Mouse (Mus musculus) cerebellum, adult 9-10 months (tissue): Measurements from ENCODE around the gene Fyb2.
"Not testable (repeated sequence)": the region's sequence is repeated elsewhere in the genome, so short reads cannot be mapped to it uniquely, and the experiment has no call there.

Source experiments
- DNase-seq: peaks from one replicate; pipeline ENCODE4 v3.0.0; 2022

Fyb2 gene

DNA sequence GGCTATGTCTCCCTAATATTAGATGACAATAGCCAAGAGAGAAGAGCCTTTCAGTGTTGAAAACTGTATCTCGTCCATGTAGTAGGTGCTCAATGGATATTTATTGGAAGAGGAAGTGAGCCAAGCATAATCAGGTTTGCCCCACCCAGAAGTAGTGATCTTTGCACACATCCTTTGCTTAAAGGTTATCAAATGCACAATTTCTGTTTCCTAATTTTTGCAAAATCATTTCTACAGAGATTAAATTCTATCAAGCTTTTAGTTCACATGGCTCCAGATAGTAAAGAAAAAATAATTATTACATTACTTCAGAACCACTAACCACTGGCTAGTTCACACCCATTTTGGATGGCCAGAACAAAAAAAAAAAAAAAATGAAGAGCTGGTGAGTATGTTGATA is 28.6 kb downstream of the Fyb2 start:
- DNase-seq: no peak

DNA sequence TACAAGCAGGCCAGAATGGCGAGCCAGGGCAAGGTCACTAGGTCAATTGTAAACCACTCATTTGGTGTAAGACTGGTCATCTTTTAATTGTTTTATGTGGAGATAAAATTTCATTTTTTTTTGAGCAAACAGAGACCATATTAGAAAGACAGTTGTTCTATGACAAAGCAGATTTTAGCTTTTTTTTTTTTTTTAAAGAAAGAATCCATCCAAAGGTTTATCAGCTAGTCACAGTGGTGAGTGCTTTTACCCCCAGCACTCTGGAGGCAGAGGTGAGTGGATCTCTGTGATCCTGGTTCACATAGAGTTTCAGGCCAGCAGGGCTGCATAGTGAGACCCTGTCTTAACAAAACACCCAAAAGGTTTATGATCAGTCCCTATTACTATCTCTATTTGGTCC is 31.2 kb downstream of the Fyb2 start:
- no peak for DNase-seq

DNA sequence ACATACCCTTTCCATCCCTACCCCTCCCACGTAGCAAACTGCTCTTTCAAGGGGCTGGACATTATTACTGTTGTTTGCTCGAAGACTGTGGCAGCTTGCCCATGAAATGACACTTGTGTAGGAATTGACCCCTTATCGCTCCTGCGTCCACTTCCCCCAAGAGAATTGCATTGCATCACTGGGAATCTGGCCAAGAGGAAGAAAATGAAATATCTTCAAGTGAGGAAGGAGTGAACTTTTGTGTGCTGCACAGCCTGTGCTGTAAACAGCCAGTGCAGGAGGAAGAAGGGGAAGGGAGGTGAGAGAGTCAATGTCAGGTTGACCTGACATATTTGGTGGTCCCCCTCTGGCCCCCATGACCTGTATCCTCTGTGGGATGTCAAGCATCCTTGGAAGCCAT is 35.6 kb downstream of the Fyb2 start:
- no peak for DNase-seq

DNA sequence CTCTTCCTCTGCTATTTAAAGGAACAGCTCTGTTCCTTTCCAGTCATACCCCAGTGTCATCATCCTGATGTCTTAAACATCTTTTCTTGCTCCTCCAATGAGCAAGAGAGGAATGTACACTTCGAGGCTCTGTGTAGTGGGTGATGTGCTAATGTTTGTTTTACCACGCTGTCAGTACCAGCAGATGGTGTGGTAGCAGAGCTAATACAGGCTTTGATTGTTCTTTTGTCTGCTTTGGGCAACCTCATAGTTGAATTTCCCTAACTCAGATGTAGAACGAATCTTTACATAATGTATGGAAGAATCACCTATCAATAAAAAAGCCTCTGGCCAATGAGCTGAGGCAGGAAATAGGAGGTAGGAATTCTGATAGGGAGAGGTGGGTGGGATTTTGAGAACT is 36.0 kb downstream of the Fyb2 start:
- DNase-seq: no peak

DNA sequence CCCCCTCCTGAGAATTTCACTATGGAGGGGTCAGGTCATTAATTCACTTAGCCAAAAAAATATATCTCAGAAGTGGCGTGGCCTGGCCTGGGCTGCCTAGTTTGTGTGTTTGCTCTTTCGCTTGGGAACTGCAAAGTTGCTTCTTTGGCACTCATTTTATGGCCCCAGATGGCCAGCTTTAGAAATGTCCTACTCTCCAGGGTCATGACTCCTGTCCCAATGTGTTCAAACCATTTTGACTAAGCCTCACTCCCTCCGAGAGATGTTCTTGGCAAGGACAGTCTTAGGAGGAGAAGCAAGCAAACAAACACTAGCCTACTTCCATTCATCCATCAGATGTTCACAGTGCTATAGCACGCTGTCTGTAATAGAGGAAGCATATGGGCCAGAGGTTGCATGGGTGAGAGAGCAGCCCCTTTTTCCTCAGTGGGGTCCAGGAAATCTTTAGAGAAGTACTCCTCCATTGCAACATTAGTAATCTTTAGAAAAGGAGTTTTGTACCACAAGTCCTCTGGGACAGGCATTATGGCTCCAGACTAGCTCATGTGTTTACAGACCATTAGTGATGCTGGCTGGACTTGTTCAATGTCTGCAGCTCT is 38.1 kb downstream of the Fyb2 start:
- DNase-seq: no peak

DNA sequence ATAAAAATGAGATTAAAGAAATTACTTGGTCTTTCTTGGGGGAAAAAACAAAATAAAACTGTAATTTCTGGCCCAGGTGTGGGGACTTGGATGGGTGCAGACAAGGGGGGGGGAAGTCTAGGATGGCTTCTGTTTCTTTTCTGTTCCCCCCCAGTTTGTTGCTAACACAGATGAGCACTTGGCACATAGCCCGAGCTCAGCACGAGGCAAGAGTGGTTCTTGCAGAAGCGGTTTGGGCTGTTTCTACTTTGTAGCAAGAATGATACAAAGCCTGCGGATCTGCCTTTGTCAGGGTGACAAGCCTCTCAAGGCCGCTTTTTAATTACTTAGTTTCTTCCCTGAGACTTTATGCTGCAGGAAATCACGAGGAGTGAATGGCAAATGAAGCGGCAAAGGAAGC is 43.4 kb downstream of the Fyb2 start:
- no peak for DNase-seq

DNA sequence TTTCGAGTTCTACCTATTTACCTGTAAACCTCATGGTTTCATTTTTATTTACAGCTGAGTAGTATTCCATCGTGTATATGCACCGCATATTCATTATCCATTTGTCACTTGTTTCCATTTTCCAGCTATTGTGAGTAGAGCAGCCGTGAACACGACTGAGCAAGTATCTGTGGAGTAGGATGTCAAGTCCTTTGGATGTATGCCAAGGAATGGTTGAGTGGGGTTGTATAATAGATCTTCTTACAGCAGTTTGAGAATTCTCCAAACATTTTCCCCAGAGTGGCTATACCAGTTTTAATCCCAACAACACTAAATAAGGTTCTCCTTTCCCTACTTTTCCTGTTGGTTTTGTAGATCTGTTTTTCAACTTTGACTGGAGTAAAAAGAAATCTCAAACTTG is 48.2 kb downstream of the Fyb2 start:
- DNase-seq: no peak

DNA sequence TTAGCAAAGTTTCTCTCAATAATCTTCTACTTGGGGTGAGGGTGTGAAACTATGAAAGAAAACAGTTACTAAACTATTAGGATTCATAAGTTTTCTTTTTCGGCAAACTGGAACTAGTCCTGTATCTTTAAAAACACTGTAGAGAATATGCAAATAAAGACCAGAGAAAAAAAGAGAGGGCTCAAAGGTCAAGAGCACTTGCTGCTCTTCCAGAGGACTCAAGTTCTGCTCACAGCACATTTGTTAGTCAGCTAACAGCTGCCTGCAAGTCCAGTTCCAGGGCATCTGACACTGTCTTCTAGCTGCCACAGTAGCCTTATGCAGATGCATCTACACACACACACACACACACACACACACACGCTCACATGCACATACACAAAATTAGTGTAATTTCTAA is 59.4 kb downstream of the Fyb2 start:
- no peak for DNase-seq

DNA sequence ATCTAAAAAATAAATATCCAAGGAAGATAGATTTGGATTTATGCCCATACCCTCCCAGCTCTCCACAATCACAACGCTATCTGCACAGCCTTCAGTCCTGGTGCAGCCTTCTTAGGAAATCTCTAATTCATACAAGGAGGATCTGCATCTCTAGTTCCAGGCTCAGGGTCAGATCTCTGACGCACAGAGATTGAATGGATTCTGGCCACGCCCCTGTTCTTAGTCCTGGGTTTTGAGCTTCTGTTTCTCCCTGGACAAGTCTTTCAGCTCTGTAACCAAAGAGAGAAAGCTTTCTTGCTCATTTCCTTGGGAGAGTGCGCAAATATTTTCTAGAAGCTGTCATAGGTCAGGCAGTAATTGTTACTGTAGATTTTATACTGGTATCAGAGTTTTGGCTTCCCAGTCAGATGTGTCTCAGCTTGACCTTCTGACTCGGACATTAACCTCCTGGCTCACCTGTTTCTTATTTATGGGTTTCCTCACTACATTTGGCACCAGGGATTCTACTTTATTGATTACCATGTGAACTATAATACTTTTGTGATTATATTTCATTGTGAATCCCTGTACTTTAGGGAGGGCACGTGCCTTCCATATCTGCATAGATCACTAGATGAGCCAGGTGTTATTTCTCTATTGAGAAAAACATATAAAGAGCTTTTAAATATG is 62.0 kb downstream of the Fyb2 start:
- no peak for DNase-seq

DNA sequence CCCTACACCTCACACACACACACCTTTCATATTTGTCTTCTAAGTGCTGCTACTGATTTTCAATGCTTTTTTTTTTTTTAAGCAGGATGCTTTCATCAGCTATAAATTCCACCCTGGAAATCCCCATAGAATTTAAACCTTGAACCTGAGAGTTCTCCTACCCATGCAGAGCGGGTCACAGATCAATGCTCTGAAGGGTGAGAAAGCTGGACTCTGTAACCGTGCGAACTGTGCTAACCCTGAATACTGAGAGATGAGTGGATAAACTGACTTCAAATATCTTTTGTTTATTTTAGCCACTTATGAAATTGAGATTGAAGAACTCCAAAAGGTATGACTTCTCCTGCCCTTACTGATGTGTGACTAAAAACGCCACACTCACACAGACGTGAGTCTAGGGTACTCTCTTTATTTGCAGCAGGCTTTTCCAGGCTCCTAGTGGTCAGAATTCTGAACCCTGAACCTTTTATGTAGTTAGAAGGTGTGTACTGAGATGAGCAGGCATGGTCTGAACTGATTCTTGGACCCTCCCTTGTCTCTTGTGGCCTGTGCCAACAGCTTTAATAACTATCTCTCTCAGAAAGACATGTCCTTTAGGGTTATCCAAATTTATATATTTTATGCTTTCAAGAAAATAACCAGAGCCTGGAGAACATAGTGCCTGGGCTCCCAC is 72.8 kb downstream of the Fyb2 start:
- no peak for DNase-seq

DNA sequence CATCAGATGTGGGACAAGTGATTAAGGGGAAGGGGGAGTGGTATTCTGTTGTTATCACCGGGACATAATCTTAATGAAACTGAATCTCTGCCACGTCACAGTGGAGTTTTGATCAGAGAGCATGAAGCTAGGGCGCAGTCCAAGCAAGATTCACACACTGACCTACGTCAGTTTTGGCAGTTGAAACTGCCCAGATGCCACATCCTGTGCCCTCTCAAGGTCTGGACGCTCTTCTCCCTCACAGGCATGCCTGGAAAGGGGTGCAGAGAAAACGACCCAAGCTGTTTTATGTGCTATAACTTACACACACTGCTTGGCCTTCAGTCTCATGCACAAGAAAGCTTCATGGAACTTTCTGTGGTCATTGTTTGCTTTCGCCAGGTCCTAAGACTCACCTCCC is 74.4 kb downstream of the Fyb2 start:
- no peak for DNase-seq

DNA sequence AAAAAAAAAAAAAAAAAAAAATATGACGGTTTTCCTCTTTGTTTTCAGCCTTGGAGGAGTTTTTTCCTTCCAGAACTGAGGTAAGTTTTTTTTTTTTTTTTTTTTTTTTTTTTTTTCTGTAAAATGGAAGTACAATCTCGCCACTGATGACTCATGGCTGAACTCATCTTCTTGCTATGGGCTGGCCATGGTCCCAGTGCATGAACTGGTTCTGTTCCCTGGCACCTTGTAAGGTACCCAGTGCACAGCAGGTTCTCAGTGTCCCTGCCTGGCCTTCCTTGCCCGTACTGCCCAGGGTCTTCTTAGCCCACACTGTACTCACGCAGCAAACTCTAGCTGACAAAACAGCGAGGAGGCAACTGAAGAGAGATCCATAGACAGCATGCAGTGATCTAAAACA is 74.8 kb downstream of the Fyb2 start:
- peak; percentile 59 for DNase-seq

DNA sequence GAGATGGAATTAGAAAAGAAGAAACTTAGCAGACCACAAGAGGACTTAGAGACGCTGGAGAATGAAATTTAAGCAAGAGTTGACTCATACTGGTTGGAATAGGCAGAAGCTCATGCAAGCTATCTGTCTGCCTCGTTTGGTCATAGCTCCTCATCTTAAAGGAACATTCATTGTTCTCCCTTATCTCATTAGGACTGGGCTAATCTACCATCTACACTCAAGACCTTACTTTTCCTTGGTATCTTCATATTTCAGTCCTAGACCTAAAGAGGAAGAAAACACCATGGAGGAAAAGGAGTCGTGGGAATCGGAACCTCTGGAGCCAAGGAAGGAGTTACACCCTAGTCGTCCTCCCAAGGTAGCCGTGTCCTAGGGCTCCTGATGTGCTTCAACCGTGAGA is 75.5 kb downstream of the Fyb2 start:
- DNase-seq: no peak

DNA sequence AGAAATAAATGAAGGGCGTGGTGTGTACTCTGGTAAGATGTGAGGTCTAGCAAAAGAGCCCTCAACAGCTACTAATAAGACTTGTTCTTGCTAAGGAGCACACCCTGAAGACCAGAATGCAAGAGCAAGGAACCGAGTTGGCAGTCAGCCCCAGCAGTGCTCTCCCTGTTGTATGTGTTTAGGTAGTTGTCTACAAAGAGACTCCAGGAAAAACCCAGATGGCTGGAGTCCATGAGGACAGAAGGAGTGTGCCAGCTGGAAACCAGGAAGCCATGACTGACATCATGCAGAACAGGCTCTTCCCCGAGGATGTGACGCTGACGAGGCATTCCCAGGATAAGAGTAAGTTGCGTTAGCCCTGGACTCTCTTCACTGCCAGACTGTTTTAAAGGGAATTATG is 76.8 kb downstream of the Fyb2 start:
- peak; percentile 88 for DNase-seq

DNA sequence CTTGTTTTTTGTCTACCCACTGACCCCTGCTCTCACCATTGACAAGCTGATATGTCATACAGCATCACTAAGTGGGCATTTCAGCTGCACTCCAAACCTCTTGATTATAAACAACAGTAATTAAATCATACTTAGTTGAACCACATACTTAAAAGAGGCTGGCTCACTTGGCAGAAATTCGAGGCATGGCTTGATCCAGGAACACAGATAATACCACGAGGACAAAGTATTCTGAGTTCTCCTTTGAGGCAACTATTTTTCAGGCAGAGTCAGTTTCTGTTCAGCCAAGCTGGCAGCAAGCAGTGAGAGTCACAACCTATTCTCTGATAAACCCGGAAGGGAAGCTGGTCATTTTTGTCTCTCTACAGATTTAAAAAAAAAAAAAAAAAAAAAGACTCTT is 77.4 kb downstream of the Fyb2 start:
- DNase-seq: no peak

DNA sequence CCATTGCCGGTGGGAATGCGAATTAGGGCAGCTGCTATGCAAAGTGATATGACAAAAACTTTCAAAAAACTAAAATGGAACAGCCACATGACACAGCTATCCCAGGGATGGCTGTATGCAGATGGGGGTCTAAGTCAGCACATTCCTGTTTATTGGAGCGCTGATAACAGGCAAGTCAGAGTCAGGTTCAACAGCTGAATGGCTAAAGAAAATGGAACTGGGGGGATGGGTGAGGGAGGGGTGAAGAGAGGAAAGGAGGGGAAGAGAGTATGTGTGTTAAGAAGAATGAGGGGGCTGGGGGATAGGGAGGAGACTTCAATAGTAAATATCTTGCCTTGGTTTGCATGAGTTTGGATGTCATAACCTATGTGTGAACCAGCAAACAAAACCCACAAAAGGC is 79.0 kb downstream of the Fyb2 start:
- DNase-seq: no peak

DNA sequence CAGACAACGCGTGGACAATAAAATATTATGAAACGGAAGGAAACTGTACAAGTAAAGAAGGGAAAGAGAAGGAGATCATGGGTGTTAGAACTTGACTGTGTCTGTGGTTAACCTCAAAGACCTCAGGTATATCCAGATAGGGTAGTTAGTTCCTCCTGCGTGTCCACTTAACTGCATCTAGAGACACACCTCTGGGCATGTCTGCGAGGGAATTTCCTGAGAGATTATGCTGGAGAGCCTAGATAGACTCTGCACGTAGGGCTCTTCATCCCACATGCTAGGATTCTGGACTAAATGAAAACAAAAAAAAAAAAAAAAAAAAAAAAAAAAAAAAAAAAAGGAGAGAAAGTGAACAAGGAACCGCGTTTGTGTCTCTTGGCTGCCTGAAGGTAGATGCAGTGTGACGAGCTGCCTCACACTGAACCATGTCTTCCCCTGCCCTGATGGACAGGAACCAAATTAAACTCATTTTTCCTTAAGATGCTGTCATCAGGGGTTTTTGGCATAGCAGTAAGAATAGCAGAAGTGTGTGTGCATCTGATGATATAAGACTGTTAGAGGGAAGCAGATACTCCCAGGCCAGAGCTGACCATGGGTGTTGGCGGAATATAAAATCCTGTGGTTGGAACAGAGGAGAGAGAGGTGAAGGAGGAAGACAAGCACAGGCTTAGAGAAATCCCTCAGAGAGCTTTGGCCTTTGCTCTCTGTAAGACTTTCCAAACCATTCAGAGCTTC is 80.1 kb downstream of the Fyb2 start:
- DNase-seq: no peak

DNA sequence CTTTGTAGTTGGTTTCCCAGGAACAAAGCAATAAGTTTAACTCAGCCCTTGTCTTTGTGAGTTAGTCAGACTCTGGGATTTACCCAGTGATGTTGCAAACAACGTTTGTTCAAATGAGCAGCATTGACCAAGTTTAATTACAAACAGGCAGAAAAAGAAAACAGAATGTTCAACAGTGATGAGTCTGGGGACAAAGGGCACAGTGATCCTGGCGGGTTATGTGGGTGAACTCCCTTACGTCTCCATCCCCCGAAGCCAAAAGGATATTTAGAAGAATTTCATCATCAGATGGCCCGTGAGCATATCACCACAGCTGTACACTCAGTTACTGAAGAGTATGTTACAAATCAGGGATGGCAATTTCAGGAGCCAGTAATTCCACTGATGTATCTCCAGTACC is 86.4 kb downstream of the Fyb2 start:
- DNase-seq: no peak

DNA sequence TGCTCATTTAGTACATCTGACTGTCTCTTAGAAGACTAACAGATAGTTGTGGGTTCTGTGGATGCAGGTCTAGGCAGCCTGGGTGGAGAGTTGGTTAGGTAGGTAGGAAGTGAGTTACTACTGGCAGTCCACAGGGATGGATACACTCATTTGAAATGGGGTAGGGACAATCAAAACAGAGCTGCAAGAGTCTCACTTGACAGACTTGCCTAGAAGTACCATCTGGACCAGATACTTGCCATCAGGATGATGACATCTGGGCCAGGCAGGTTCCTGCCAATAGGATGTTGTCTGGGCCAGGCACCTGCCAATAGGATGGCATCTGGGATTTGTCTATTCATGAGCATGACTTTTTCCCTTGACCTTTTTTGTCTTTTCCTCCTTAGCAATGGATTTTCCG is 88.5 kb downstream of the Fyb2 start:
- DNase-seq: no peak

DNA sequence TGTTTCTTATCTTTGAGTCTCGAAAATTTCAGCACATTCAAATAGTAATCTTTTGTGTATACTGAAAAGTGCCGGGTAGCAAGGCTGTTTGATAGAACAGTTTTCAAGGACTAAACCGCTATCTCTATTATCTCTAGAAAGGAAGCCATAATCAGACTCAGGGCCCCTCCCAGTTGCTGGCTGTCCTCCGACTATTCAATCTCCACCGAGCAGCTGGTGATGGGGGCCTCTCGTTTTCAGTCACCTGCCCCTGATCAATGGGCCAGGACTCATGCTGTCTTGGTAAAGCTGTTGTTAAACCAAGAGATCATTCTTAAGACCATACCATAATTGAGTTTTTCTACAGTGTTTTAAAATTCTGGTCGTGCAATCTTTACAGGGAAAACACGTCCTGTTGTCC is 90.9 kb downstream of the Fyb2 start:
- no peak for DNase-seq

DNA sequence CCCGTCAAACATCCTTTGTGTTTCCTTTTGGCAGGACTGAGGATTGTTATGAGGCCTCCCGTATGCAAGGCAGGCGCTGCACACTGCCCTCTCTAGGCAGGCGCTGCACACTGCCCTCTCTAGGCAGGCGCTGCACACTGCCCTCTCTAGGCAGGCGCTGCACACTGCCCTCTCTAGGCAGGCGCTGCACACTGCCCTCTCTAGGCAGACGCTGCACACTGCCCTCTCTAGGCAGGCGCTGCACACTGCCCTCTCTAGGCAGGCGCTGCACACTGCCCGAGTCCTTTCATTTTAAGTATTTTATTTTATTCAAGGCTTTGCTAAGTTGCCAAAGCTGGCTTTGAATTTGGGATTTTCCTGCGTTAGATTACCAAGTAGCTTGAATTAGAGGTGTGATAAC is 91.4 kb downstream of the Fyb2 start:
- DNase-seq: not testable (repeated sequence)

DNA sequence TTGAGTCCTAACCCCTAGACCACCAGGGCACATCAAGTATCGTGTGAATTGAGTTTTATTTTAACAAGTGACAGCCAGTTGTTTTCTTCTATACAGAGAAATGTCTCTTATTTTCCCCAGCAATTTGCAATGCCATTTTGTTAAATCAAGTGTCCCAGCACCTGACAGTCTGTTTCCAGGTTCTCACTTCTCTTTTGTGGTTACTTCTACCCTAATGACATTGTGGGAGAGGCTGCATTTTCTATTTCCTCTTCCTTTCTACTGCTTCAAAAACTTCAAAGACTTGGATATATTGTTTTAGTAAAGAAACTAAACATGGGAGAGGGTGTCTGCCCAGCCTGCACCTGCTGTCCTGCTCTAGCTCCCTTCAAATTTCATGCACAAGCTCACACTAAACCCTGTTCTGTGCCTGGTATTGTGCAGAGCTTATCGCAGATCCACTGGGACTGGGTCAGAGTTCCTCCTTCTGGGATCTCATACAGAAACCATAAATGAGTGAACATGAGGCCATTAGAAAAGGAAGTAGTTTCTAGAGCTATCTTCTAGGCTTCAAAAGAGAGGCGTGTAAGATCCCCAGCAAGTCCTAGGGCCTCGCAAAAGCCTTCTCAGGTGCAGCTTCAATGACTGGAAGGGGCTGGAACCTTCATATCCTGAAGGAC is 94.2 kb downstream of the Fyb2 start:
- DNase-seq: no peak

DNA sequence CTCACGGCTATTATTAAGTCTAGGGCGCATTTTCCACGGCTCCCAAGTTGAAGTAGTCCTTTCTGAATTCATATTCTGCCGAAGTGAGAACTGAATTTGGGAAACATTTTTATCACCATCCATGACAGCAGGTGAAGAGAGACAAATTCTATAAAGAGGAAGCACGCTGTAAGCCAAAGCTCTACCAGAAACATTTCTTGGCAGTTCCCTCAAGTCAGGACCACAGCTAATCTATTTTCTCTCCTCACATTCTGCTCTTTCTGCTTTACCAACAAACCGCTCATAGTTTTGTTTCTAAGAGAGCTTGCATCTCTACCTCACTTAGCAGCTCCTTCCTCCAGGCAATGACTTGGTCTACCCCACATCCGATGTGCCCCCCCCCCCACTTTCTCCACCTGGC is 100.5 kb downstream of the Fyb2 start:
- DNase-seq: no peak

DNA sequence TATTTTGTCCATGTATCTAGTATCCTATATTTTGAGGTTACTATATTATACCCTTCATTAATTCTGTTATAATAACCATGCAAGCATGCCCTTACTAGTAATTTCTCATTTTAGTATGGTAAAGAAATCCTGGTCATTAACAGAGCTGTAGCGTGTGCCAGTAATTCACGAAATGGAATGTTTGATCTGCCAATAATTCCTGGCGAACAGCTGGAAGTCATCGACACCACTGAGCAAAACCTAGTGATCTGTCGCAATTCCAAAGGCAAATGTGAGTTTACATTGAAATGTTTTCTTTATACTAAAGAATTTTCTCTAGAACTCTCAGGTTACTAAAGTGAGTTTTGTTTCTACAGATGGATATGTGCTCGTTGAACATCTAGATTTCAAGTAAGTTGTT is 102.2 kb downstream of the Fyb2 start:
- no peak for DNase-seq
